Mouse (Mus musculus) thymus, postnatal 36 days (tissue): ENCODE results near the gene Spin1.
A peak's percentile ranks its signal among the peaks of the same experiment; 100 is the strongest.

Source experiments
- DNase-seq, 2 experiments: peaks; one replicate each; pipeline ENCODE4 v3.0.0; 2022; ENCODE audit warnings: mixed read lengths in 2 of 2

Spin1 gene

DNA sequence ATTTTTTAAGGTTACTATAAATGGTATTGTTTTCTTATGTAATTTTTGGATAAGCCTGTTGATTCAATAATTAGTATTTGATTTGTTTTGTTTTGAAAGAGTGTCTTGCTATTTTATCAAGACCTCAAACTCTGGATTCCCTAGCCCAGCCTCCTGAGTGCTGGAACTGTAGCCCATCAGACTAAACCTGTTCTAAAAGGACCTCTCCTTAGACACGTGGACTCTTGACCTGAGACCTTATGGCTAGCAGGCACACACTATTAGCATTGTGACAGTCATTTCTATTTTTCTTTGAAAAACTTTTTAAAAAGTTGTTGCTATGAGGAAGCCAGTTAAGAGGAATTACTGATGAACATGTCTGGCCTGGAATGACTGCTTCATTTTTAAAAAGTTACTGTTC, 46.4 kb downstream of the Spin1 start:
- no peak for DNase-seq

DNA sequence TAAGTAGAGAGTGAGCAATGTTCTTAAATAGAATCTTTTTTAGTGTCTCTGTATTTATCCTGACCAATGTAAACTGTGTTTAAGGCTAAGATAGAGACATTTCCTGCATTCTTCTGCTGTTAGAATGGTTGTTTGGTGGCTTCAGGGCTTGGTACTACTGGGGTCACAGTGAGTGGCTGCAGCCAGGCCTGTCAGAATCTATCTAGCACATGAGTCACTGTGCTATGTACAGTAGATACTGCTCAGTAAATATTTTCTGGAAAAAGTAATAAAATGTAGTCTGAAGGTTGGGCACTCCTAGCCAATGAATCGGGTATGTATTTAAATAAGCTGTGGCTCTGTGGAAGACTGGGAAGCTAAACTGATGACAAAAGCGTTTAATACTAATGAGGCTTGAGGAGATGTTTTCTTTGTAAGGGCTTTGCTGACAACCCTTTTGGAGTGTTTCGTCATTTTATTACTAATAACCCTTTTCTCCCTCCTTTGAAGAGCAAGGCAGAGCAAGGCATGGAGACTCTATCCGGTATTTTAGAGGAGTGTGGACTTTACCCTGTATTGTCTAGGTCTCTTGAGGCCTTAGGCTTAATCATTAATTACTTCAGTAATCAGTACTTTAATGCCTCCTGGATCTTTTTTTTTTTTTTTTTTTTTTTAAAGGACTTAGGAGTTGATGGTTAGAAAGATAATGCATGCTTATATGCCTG, 52.4 kb downstream of the Spin1 start:
- no peak for DNase-seq

DNA sequence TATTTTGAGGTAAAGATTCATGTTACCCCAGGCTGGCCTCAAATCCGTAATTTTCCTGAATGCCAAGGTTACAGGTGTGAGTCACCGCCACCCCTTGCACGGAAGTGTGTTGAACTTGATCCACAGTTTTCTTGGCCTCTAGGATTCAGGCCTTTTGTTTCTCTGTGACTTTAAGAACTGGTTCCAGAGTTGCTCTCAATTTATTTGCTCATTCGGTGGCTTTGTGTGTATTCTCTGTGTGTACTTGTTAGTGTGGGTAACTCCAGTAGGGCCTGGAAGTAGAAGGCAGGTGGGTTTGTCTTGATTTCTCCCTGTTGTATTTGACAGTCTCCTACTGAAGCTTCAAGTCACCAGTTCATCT, 53.0 kb downstream of the Spin1 start:
- no peak for DNase-seq

DNA sequence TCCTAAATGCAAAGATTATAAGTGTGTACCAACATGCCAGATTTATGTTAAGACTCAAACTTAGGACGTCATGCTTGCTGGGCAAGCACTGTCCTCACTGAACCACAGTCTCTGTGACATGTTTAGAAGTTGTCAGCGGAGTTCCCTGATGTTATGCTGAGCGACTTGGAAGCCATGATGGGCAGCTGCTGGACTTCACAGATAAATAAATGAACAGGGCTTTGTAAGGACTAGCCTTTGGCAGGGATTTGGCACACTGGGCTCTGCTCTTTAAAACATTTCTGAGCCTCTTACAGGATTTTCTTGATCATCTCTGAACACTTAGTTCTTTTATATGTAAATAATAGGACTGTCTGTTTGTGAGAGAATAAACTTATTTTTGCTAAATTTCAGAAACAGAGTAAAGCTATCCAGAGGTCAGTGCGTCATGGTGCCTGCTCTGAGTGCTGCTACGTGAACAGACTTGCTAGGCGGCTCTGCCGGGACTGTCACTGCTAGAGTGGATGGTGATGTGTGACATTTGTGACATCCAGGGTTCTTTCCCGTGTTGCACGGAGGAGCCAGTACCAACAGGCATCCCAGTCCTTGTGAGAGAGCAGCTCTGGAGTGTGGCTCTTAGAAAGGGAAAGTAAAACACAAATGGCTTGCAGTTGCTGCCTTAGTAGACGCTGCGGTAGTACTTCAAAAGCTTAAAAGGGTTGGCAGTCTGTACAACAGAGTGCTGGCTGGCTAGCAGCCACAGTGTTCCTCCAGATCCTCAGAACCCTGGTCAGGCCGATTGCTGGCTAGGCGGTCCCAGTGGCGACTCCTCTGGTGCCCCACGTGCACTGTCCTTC, 54.7 kb downstream of the Spin1 start:
- no peak for DNase-seq

DNA sequence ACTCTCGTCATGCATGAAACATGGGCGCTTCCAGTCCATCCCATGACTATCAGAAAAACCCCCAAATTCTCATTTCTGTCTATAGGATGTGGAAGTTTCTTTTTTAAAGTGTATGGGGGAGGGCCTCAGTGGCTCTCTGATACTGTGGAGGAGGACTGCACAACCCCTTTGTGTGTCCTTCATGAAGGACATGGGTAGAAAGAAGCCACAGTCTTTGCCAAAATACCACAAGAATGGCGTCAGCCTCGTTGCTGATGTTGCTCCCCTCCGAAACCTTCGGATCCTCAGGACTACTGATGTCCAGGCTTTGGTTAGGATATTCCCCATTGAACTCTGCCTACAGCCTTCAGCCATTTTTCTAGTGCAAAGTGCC, 55.3 kb downstream of the Spin1 start:
- no peak for DNase-seq

DNA sequence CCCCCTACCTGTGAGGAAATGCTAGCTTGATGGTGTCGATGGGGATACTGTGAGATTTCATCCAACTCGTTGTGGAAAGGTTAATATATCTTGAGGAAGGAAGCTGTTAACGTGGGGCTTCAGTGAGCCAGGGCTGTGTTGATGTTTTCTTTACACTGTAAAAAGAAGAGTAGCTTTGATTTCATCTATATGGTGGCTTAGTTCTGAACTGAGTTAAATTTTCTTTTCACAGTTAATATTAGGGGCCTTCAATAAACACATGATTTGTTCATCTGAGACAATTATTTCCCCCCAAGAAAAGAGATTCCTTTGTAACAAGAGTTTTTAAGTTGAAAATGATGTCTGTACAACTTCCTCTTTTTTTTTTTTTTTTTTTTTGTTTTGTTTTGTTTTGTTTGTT, 56.6 kb downstream of the Spin1 start:
- DNase-seq, result no peak

DNA sequence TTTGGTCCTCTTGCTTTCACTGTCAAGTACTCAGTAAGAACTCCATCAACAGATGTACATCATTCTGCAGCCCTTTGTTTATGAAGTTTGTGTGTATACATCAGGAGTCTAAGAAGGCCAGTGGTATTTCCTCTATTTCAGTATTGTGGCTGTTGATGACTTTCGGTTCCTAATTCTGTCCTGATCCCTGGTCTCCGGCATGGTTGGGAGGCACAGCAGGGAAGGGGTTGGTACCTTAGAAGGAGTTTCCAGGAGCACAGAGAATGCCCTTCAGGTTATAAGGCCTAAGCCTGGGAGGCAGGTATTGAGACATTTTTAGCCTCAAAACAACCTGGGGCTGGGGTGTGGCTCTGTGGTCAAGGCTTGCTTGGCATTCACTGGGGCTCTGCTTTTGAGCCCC, 61.0 kb downstream of the Spin1 start:
- no peak for DNase-seq

DNA sequence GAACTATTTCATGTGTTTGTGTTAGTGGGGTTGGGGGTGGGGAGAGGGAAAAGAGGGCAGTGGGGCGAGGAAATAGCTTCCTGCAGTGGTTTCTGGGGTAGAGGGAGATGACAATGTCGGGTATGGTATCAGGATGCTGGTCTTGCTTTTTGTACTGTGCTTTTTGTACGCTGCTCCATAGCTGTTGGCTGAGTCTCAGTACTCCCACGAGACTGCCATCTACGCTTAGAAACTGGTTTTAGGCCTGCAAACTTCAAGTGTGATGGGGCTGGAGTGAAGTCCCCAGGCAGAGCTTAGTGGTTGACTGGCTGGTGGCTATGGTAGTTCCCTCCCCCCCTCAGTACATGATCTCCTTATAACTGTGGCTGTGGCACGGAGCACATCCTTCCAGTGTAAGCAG, 61.6 kb downstream of the Spin1 start:
- DNase-seq, result no peak

DNA sequence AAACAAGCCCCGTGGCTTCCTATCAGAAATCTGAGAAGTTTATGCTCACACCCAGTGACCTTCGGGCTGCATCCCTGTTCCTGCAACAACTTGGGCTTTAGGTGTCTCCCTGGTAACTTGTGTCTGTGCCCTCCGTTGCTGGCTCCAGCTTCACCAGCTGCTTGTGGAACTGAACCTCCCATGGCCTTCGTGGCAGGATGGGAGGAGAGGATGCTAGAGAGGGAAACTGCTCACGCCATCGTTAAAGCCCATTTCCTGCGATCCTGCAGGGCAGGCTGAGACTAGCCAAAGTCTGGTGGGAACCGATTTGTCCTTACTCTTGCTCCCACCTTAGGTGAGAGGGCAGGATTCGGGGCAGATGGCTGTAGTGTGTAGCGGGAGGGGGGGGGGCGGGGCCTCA, 66.0 kb downstream of the Spin1 start:
- no peak for DNase-seq

DNA sequence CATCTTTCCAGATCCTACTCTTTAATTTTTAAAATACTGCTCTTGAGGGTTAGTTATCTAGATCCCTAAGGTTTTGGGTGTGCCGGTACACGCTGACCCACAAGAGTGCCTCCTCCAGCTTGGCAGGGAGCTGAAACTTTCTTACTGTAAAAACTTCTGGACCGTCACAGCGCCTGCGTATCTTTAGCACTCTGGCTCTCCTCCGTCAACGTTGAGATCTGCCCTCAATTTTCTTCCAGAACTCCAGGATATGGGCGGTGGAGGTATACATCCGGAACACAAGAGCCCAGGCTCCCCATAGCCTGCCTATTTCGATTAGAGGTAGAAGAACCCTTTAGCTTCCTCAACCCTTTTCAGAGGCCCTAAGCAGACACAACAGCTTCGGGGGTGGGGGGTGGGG, 69.5 kb downstream of the Spin1 start:
- DNase-seq, result no peak

DNA sequence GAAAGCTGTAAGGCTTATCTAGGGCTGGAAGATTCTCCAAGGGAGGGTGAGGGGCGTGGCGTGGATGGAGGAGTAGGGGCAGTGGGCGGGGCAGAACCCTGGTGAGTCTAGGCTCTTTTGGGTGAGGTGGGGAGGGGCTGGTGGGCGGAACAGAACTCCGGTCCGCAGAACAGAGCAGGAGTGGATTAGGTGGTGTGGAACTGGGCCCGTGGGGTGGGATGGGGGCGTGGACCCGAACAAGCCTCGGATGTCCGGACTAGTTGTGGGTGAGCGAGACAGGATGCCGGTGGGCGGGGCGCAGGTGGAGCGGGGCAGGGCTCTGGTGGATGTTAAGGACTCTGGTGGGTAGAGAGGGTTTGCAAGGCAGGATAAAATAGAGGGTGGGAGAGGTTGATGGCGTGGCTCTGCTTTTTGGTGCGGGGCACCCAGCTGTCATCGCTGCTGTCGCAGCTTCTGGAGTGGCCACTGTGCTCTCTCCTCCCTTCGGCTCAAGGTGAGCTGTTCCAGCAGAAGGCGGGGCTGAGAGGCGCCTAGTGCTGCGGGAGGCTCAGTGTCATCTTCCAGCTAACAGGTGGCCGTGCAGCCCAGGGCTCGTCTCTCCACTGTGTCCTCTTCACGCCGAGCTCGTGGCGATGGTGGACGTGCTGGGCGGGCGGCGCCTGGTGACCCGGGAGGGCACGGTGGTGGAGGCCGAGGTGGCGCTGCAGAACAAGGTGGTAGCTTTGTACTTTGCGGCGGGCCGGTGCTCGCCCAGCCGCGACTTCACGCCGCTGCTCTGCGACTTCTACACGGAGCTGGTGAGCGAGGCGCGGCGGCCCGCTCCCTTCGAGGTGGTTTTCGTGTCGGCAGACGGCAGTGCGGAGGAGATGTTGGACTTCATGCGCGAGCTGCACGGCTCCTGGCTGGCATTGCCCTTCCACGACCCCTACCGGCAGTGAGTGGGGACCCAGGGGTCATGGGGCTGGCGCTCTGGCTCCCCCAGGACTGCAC, 70.3 kb downstream of the Spin1 start, which contains the start of gene Nxnl2:
TSS of gene Nxnl2 (plus strand) at position 332 of the 990 bp plus-strand sequence.
- DNase-seq, result peak; percentile 74 to 76

DNA sequence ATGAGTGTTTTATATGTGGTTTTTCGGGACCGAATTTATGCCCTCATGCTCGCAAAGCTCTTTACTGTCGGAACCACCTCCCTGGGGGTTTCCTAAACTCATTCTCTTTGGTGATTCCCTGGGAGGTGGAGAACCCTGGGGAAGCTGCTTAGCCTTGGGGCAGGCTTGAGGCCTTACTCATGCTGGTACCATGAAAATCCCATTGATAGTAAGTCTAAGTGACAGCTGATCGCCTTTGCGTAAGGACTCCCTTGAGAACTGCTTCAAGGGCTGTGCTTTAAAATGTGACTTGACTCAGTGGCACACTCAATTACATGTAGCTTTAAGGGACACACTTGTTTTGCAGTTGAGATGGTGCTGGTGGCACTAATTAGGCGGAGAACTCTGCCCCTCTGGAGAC, 71.9 kb downstream of the Spin1 start:
- no peak for DNase-seq

DNA sequence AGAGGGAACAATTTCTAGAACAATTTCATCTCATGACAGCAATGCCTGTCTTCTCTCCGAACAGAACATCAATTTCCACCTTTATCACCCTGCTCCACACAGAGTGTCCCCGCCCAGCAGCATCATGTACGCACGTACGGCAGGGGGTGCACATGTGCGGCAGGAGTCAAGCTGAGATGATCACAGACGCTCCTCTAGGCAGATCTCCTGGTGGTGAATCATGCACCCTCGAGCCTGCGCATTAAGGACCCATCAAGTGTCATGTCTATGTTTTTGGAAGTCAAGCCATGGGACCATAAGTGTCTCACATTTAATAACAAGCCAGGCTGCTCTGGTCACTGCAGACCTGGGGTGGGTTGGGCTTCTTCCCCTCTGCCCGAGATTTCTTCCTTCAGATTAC, 78.3 kb downstream of the Spin1 start:
- no peak for DNase-seq

DNA sequence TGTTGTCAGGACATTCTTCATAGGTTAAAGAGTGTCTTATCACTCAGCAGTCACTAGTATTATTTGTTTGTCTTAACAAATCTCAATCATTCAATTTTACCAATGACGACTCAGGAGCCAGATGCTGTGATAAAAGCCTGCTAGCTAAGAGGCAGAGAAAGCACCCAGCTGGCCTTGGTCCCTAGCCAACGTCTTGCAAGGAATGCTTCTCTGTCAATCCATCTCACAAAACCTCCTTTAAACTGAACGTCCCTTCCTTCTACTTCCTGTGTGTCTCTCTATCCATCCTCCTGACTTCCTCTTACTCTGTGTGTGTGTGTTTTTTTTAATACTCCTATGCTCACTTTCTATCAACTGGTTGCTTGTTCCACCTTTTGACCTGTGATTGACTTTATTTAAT, 78.7 kb downstream of the Spin1 start:
- DNase-seq, result no peak

DNA sequence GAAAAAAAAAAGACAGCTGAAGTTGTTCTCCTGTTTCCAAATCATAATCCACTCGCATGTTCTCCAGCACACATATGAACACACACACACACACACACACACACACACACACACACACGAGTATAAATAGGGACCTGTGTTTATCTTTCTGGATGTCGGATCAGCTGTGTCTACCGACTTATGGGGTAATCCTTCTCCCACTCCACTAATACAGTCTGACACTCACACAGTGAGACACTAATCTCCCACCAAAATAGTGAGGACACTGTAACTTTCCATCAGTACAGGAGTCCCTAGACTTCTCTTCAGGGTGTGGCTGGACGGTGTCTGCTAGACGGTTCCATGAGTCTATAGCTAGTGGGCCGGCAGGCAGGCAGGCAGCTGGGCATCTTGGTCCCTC, 81.6 kb downstream of the Spin1 start:
- DNase-seq, result no peak

DNA sequence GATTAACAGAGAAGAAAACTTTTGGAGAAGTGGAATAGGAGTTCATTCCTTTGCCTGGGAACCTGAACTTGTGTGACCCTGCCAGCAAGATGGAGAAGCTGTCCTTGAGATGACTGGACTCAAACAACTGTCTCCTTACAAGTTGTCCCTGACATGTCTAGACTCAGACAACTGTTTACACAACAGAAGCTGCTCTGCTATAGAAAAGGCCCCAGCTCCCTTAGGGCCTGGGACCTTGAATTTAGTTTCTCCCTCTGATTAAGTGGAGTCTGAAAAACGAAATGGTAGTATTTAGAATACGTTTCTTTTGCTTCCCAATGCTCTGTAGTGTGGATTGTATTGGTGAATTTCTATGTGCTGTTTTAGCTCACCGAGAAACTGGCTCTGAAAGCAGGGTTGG, 84.2 kb downstream of the Spin1 start:
- DNase-seq, result no peak

DNA sequence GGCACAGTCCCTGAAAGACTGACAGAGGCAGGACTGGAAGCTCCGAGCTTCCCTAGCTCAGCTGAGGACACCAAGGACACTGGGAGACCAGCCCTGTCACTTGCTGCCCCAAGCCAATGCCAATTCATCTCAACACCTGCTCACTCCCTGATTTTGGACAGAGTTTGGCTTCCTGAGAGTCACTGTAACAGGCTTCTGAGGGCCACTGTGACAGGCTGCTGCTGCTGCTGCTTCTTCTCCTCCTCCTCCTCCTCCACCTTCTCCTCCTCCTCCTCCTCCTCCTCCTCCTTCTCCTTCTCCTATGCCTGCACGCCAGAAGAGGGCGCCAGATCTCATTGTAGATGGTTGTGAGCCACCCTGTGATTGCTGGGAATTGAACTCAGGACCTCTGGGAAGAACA, 89.7 kb downstream of the Spin1 start:
- peak in 1 of 2 experiments; percentile 11 for DNase-seq

DNA sequence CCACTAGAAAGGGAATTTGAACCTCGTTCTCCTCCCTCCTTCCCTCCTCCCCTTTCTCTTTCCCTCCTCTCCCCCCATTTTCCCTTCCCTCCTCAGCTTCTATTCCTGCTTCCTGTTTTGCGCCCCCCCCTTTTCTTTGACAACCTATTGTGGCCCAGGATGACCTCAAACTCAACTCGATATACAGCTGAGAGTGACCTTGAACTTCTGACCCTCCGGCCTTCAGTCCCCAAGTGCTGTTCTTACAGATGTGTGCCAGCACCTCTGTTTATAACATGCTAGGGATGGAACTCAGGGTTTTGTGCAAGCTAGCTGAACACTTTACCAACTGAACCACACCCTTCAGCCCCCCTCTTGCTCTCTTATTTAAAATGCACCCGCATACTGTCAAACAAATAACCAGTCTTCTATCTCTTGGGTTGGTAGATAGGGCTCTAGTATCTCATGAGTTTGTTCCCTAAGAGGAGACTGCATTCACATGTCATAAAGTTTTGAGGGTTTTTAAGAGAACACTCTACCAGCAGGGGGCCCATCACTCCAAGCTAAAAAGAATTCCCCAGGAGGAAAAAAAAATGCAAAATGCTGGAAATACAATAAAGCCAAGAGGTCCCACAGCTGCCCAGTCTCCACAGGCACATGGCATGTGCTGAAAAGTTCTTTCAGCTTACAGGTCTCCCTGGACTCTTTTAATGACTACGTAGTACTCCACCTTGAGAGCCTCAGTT, 90.9 kb downstream of the Spin1 start:
- DNase-seq, result no peak

DNA sequence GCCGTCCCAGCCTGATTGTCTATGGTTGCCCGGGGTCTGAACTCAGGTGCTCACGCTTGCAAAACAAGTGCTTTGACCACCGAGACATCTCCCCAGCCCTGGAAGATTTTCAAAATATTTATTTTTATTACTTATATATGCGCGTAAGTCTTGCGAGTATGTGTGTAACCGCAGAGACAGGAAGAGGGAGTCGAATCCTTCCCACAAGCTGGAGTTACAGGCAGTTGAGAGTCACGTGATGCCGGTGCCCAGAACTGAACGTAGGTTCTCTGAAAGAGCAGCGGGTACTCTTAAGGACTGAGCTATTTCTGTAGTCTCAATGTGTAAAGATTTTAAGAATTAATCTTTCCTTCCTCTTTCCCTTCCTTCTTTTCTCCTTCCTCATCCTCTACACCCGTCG, 93.2 kb downstream of the Spin1 start:
- peak in 1 of 2 experiments; percentile 16 for DNase-seq

DNA sequence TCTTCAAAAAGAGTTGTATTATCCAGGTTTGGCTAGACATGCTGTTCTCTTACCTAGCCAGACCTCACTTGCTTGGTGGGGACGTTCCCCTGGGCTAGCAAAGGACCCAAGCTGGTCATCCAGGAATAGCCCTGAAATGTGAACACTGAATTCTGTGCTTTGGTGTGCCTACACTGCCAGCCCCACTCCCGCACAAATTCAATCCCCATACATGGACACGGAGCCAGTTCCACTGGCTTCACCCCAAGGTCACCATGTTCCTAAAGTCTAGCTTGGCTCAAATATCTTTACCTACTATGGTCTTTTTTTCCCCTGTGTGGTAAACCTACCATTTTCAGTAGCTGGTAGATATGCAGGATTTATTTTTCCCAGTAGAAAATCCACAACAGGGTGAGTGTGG, 97.0 kb downstream of the Spin1 start:
- no peak for DNase-seq

DNA sequence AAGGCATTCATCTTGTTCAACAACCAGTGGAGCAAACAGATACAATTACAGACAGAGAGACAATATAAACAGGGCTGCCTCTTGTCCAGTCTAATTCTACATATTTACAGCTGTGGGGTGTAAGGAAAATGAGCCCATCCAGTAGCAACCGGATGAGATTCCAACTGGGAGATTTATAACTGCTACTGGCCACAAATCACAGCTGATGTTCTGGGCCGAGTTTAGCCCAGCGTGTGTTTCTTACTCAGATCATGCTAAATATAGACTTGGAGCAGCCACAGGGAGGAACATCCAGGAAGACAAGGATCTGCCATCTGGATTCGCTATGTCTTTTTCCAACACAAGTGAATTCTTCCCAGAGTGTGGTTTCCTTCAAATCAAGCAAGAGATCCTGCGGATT, 97.5 kb downstream of the Spin1 start:
- no peak for DNase-seq
